Mouse (Mus musculus): ENCODE results near the gene Gm13723.

The Gm13723 gene

DNA sequence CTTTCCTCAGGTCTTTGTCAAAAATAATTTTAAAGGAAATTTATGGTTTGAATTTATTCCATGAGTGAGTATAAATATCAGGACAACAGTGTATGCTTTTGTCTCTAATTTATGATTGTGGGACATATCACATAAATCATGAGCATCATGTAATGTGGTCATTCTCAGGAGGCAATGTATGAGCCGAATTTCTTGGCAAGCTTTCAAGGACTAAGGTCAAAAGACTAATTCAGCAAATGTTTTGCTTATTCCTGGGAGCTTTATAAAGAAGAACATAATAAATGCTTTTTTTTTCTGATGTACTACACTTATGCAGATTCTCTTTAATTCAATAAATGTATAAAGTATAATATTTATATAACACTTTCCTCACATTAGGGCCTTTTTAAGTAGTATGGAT is at the start of gene Gm13723:
Gene Gm13723 (minus strand): TSS at position 101 of the 400 bp plus-strand sequence.
- no peak for DNase-seq (ENCODE audit: low spot score in 2 of 2)

GRCm38 (mm10) chr2:86905647-86906046 is 31.0 kb upstream of the Gm13723 start:
- no peak for DNase-seq (ENCODE audit: low spot score in 2 of 2)

GRCm38 (mm10) chr2:86892116-86892515 is 17.5 kb upstream of the Gm13723 start, which contains the start of gene Olfr1097:
TSS of gene Olfr1097 (minus strand) at chr2:86892216.
- DNase-seq (ENCODE audit: low spot score in 2 of 2) = no peak

GRCm38 (mm10) chr2:86851596-86851995 is 23.0 kb downstream of the Gm13723 start, which contains the start of gene Olfr1095:
TSS of gene Olfr1095 (minus strand) at chr2:86851696.
- DNase-seq (ENCODE audit: low spot score in 2 of 2) = no peak

DNA sequence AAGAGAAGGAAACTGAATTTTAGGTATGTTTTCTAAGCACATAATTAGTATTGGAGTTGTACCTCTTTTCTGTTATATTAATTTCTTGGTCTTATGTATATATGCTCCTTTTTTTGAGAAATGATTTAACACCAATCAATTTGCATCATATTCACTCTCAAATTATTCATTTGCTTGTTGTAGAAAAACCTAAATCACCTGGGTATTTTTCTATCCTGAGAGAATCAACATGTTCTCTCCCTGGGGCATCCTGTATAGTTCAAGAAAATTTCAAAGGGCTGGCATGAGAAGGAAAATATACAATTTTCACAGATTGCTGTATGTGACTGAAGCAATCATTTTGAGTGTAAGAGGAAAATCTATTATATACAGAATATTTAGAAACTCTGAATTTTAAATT is 50.2 kb downstream of the Gm13723 start, which contains the start of gene Olfr1094:
Gene Olfr1094 (plus strand): TSS at position 301 of the 400 bp plus-strand sequence.
- DNase-seq (ENCODE audit: low spot score in 2 of 2) = no peak

Data from cerebellum, postnatal 4 days (tissue).